Mouse (Mus musculus) lung, adult 2 months (tissue): Measurements from ENCODE around the gene Clybl. TPM values are rescaled to one million over a fixed set of nuclear protein-coding genes. Genes with fewer than 3 reads are reported as not detected.

Experiments
- DNase-seq: peaks from one replicate; pipeline ENCODE4 v3.0.0; 2022
- H3K4me1 ChIP-seq: fragments of 200-500 bp; 2 replicates; pipeline ENCODE4 v1.6.1; 2011; ENCODE audit warnings: low read length; ENCODE audit not compliant: control insufficient read depth, insufficient read depth
- H3K4me3 ChIP-seq: fragments of 200-500 bp; replicated peaks from 2 replicates; pipeline ENCODE3; 2011; ENCODE audit warnings: low read depth, mild to moderate bottlenecking, control low read depth, low read length; ENCODE audit errors: extremely low read depth
- CTCF ChIP-seq: fragments of 200-500 bp; IDR thresholded peaks from 2 replicates; pipeline ENCODE4 v1.5.1; 2011; ENCODE audit warnings: mild to moderate bottlenecking, low read length, control low read depth; ENCODE audit not compliant: insufficient read depth
- POLR2A ChIP-seq: fragments of 200-500 bp; IDR thresholded peaks from 2 replicates; pipeline ENCODE4 v1.6.1; 2011; ENCODE audit warnings: low read depth, mild to moderate bottlenecking, control low read depth, low read length, borderline replicate concordance; ENCODE audit errors: extremely low read depth
- WGBS: fragments of 180-500 bp; shearing (Covaris S2); methylation state at CpG from one replicate; pipeline ENCODE4 v1.1.7; 2018; 5-methylcytosine and 5-hydroxymethylcytosine counted together
- polyA plus RNA-seq: library from polyadenylated mRNA; depleted of rRNA; stranded (reverse); fragments of >200 nt; gene quantifications from 2 replicates; pipeline ENCODE4 v1.2.3, GENCODE M21; 2012

Clybl gene
- polyA plus RNA-seq, 1 experiment: 5.8 TPM

DNA sequence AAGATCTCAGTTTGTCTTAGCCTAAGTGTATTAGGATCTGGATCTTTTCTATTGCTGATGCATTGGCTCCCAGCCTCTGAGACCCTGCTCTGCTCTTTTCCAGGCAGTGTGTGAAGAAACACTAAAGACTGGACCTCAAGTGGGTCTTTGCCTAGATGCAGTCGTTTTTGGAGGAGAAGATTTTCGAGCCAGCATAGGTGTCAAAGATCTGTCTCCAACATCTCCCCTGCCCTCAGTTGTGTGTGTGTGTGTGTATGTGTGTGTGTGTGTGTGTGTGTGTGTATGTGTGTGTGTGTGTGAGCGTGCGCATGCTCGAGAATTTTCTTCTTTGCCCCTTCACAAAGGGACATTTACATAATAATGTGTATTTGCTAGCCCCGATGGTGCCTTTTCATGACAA is 196.2 kb downstream of the Clybl start:
- no peaks in the 10 kb centered on the region for H3K4me1 ChIP-seq
- DNase-seq: no peak
- 85% methylated on average over 6 of the region's 6 CpGs for WGBS
- TF ChIP-seq CTCF (no peak), POLR2A (no peak)
- H3K4me3 ChIP-seq: no peak overlapping the region

GRCm38 (mm10) chr14:122379076-122379475 is 197.6 kb downstream of the Clybl start:
- no peak overlapping the region for H3K4me3 ChIP-seq
- no peaks in the 10 kb centered on the region for H3K4me1 ChIP-seq
- WGBS: 84% methylated on average over 9 of the region's 9 CpGs
- DNase-seq: no peak
- no peak for TF ChIP-seq POLR2A
- no peak for TF ChIP-seq CTCF

- DNase-seq: no peak
- H3K4me1 ChIP-seq: no peaks in the 10 kb centered on the region
- H3K4me3 ChIP-seq: no peak overlapping the region
- TF ChIP-seq POLR2A (no peak), CTCF (no peak)
- WGBS: 85% methylated on average over 5 of the region's 5 CpGs
Measured at GRCm38 (mm10) chr14:122379996-122380395, 198.5 kb downstream of the Clybl start.

GRCm38 (mm10) chr14:122380896-122381845 is 199.7 kb downstream of the Clybl start:
- Histone ChIP-seq H3K4me3 (no peak overlapping the region), H3K4me1 (no peaks in the 10 kb centered on the region)
- no peak for TF ChIP-seq CTCF
- no peak for TF ChIP-seq POLR2A
- DNase-seq: no peak
- WGBS: 78% methylated on average over 15 of the region's 15 CpGs

- H3K4me3 ChIP-seq: no peak overlapping the region
- no peak for DNase-seq
- no peaks in the 10 kb centered on the region for H3K4me1 ChIP-seq
- 92% methylated on average over 5 of the region's 5 CpGs for WGBS
- TF ChIP-seq POLR2A: no peak
Measured at GRCm38 (mm10) chr14:122382281-122382680, 200.8 kb downstream of the Clybl start.

- H3K4me1 ChIP-seq: no peaks in the 10 kb centered on the region
- no peak overlapping the region for H3K4me3 ChIP-seq
- TF ChIP-seq CTCF: no peak
- TF ChIP-seq POLR2A: no peak
- DNase-seq: no peak
- 83% methylated on average over 6 of the region's 6 CpGs for WGBS
Measured at GRCm38 (mm10) chr14:122383931-122384330, 202.4 kb downstream of the Clybl start.

DNA sequence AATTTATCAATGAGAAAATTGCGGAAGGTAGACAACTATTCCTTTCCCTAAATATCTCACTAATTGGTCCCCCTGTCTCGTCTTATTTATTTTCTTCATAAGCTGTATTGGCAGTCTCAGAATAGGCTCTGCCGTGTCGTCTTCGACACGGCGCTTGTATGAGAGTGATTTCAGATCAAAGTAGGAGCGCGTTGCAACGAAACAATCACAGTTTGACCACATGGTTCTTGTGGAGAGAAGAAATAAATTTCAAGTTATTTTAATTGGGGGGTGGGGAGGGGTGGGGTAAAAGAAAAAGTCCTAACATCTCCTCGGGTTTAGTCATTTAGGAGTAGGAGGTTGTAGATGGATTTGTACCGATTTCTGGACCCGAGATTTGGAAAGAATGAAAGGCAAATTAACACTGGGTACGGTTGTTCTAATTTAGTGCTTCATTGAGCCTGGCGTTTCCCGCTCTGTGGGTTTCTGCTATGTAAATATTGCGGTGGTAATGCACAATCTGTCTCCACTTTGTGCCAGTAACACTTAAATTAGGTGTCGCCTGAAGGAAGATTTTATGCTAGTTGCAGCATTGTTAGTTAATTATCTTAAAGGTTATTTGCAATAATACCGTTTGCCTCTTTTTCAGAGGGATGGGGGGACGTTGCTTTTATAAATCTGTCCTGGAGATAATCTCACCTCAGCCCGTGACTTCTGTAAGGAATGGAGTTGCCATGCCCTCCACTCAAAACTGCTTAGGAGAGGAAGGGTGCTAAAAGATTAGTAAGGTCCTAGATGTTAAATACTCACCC is 203.1 kb downstream of the Clybl start:
- DNase-seq: no peak
- H3K4me1 ChIP-seq: no peaks in the 10 kb centered on the region

DNA sequence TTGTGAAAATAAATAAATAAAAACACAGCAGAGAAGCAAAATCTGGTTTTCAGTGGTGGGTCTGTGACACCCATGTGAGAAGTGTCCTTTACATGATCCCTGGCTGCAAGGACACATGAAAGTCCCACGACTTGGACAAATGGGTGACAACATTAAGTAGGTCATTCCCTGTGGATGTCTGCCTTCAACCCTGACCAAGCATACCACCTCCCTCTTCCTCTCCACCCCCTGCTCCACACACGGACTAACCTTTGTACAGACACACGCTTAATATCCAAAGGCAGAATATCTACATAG is 203.7 kb downstream of the Clybl start:
- no peak for DNase-seq
- TF ChIP-seq CTCF (no peak), POLR2A (no peak)
- Histone ChIP-seq H3K4me3 (no peak overlapping the region), H3K4me1 (no peaks in the 10 kb centered on the region)
- WGBS: 82% methylated on average over 3 of the region's 3 CpGs

More for the DNA sequence above, 203.1 kb downstream of the Clybl start:
- TF ChIP-seq CTCF (no peak), POLR2A (no peak)
- H3K4me3 ChIP-seq: no peak overlapping the region
- 73% methylated on average over 21 of the region's 21 CpGs for WGBS

- DNase-seq: no peak
- no peaks in the 10 kb centered on the region for H3K4me1 ChIP-seq
- no peak overlapping the region for H3K4me3 ChIP-seq
- TF ChIP-seq POLR2A: no peak
- no peak for TF ChIP-seq CTCF
- 96% methylated on average over 5 of the region's 5 CpGs for WGBS
Measured at GRCm38 (mm10) chr14:122385758-122386157, 204.3 kb downstream of the Clybl start.
